Mouse (Mus musculus) G1E (cell line): ENCODE data around the gene Mum1. TPM values are rescaled to one million over a fixed set of nuclear protein-coding genes. Genes with fewer than 3 reads are reported as not detected.

Experiments
- ATAC-seq: 2 replicates; pipeline ENCODE4 v1.8.0; 2016; ENCODE audit warnings: mild to moderate bottlenecking; ENCODE audit not compliant: insufficient number of reproducible peaks, poor library complexity, low FRiP score, severe bottlenecking; ENCODE audit errors: extremely low read depth
- DNase-seq: peaks from one replicate; pipeline ENCODE4 v3.0.0; 2012; ENCODE audit warnings: low spot score
- H3K27me3 ChIP-seq: 2 replicates; pipeline ENCODE4 v1.6.1; 2012; ENCODE audit warnings: mild to moderate bottlenecking, low read length, inconsistent platforms; ENCODE audit not compliant: insufficient read depth
- H3K36me3 ChIP-seq: replicated peaks from 2 replicates; pipeline ENCODE3; 2012; ENCODE audit warnings: mild to moderate bottlenecking, inconsistent platforms
- H3K4me1 ChIP-seq: 2 replicates; pipeline ENCODE4 v1.6.1; 2012; ENCODE audit warnings: low read depth, low read length, inconsistent platforms, mixed read lengths; ENCODE audit not compliant: insufficient read depth
- H3K4me3 ChIP-seq: 2 replicates; pipeline ENCODE4 v1.5.1; 2012; ENCODE audit warnings: low read depth, mild to moderate bottlenecking, inconsistent platforms, low read length, moderate library complexity, mixed read lengths
- H3K9me3 ChIP-seq: replicated peaks from 2 replicates; pipeline ENCODE4 v1.6.1; 2012; ENCODE audit warnings: inconsistent platforms
- CTCF ChIP-seq: IDR thresholded peaks from 2 replicates; pipeline ENCODE4 v1.5.1; 2012; ENCODE audit warnings: low read depth, low read length, inconsistent platforms, mixed read lengths
- GATA1 ChIP-seq: IDR thresholded peaks from 2 replicates; pipeline ENCODE4 v1.6.1; 2012; ENCODE audit warnings: borderline replicate concordance, low read length, inconsistent platforms, mixed read lengths
- GATA2 ChIP-seq: IDR thresholded peaks from 2 replicates; pipeline ENCODE4 v1.6.1; 2012; ENCODE audit warnings: low read depth, low read length, inconsistent platforms, borderline replicate concordance
- POLR2AphosphoS5 ChIP-seq: IDR thresholded peaks from 2 replicates; pipeline ENCODE4 v1.6.1; 2012; ENCODE audit warnings: low read depth, low read length, inconsistent platforms; ENCODE audit not compliant: insufficient replicate concordance
- TAL1 ChIP-seq: conservative IDR thresholded peaks from 2 replicates; pipeline ENCODE4 v1.6.1; 2012; ENCODE audit warnings: low read depth, low read length, inconsistent platforms, mixed read lengths
- polyA plus RNA-seq: library from polyadenylated mRNA; stranded (reverse); fragments of >175 nt; gene quantifications from 2 replicates; pipeline ENCODE4 v1.2.3, GENCODE M21; 2012
- total RNA-seq, 2 experiments: library from RNA; stranded (forward) in 1 of 2; stranded (reverse) in 1 of 2; fragments of 200-1000 nt in 1 of 2; fragments of >200 nt in 1 of 2; fragmentation: Nextera tagmentation in 1 of 2; gene quantifications; 2 replicates each; pipeline ENCODE4 v1.2.3; 2014 to 2017

Gene Mum1
- total and polyA plus RNA-seq, 3 experiments = 16.9 to 56.1 (median 36.2) TPM

- no peaks in the 10 kb centered on the region for H3K9me3 ChIP-seq
- DNase-seq (peak; percentile 89), ATAC-seq (peak; percentile 84)
- peaks cover 12% of the 10 kb centered on the region for H3K27me3 ChIP-seq
- peak within 1 kb of the TSS; percentile 83 for H3K4me3 ChIP-seq
- TF ChIP-seq GATA2 = no peak
- peaks cover 50% of the 10 kb centered on the region for H3K36me3 ChIP-seq
- peaks cover 57% of the 10 kb centered on the region for H3K4me1 ChIP-seq
Measured at GRCm38 (mm10) chr10:80292251-80293146, 66.3 kb downstream of the Mum1 start, which contains the start of gene Rps15. Rps15 (plus strand) TSS chr10:80292453.

GRCm38 (mm10) chr10:80293325-80293724 is 67.1 kb downstream of the Mum1 start:
- no peak for ATAC-seq
- TF ChIP-seq TAL1 (no peak), GATA2 (no peak), GATA1 (no peak), CTCF (no peak), POLR2AphosphoS5 (no peak)
- H3K36me3 ChIP-seq = peaks cover 43% of the 10 kb centered on the region
- no peak for DNase-seq
- H3K27me3 ChIP-seq = peaks cover 19% of the 10 kb centered on the region
- no peaks in the 10 kb centered on the region for H3K9me3 ChIP-seq
- H3K4me1 ChIP-seq = peaks cover 56% of the 10 kb centered on the region
- H3K4me3 ChIP-seq = peak overlapping the region; percentile 83

Other genes with a start within 250 kb of the Mum1 start
Only the 20 nearest of the 28 such genes appear.
- 24.7 and 34.2 TPM in 2 replicates for gene Sbno2, start 120.9 kb upstream of the Mum1 start, total RNA-seq (2014; fragmentation: Nextera tagmentation)
- gene Sbno2, start 120.9 kb upstream of the Mum1 start, total RNA-seq (2017) = 18.0 and 18.1 TPM in 2 replicates
- 34.8 and 37.4 TPM in 2 replicates for gene Sbno2, start 120.9 kb upstream of the Mum1 start, polyA plus RNA-seq
- gene Stk11, start 110.6 kb upstream of the Mum1 start, total RNA-seq (2014; fragmentation: Nextera tagmentation) = 138 and 172 TPM in 2 replicates
- gene Stk11, start 110.6 kb upstream of the Mum1 start, total RNA-seq (2017) = 150 and 154 TPM in 2 replicates
- 161 and 170 TPM in 2 replicates for gene Stk11, start 110.6 kb upstream of the Mum1 start, polyA plus RNA-seq
- 248 and 258 TPM in 2 replicates for gene Atp5d, start 87.8 kb upstream of the Mum1 start, total RNA-seq (2014; fragmentation: Nextera tagmentation)
- gene Atp5d, start 87.8 kb upstream of the Mum1 start, total RNA-seq (2017) = 81.9 and 82.7 TPM in 2 replicates
- 1,539 and 1,678 TPM in 2 replicates for gene Atp5d, start 87.8 kb upstream of the Mum1 start, polyA plus RNA-seq
- 67.2 and 74.4 TPM in 2 replicates for gene Cbarp, start 85.6 kb upstream of the Mum1 start, total RNA-seq (2014; fragmentation: Nextera tagmentation)
- 3.7 and 5.5 TPM in 2 replicates for gene Cbarp, start 85.6 kb upstream of the Mum1 start, total RNA-seq (2017)
- gene Cbarp, start 85.6 kb upstream of the Mum1 start, polyA plus RNA-seq = 66.6 and 73.9 TPM in 2 replicates
- 89.8 and 92.3 TPM in 2 replicates for gene Midn, start 78.2 kb upstream of the Mum1 start, total RNA-seq (2014; fragmentation: Nextera tagmentation)
- gene Midn, start 78.2 kb upstream of the Mum1 start, total RNA-seq (2017) = 19.2 and 24.3 TPM in 2 replicates
- 295 and 302 TPM in 2 replicates for gene Midn, start 78.2 kb upstream of the Mum1 start, polyA plus RNA-seq
- 18.1 and 21.2 TPM in 2 replicates for gene Cirbp, start 60.4 kb upstream of the Mum1 start, total RNA-seq (2014; fragmentation: Nextera tagmentation)
- gene Cirbp, start 60.4 kb upstream of the Mum1 start, total RNA-seq (2017) = 32.6 and 34.8 TPM in 2 replicates
- 41.4 and 45.2 TPM in 2 replicates for gene Cirbp, start 60.4 kb upstream of the Mum1 start, polyA plus RNA-seq
- gene 1600002K03Rik, start 53.5 kb upstream of the Mum1 start, total RNA-seq (2014; fragmentation: Nextera tagmentation) = 1.6 TPM in 1 of 2 replicates, not detected in the other
- gene 1600002K03Rik, start 53.5 kb upstream of the Mum1 start, total RNA-seq (2017) = 7.8 and 8.9 TPM in 2 replicates
- gene 1600002K03Rik, start 53.5 kb upstream of the Mum1 start, polyA plus RNA-seq = 4.8 and 5.0 TPM in 2 replicates
- gene Efna2, start 47.0 kb upstream of the Mum1 start, total RNA-seq (2014; fragmentation: Nextera tagmentation) = not detected in 2 replicates
- not detected in 2 replicates for gene Efna2, start 47.0 kb upstream of the Mum1 start, total RNA-seq (2017)
- 0.18 and 0.20 TPM in 2 replicates for gene Efna2, start 47.0 kb upstream of the Mum1 start, polyA plus RNA-seq
- 246 and 251 TPM in 2 replicates for gene Ndufs7, start 22.7 kb downstream of the Mum1 start, total RNA-seq (2014; fragmentation: Nextera tagmentation)
- 152 and 156 TPM in 2 replicates for gene Ndufs7, start 22.7 kb downstream of the Mum1 start, total RNA-seq (2017)
- gene Ndufs7, start 22.7 kb downstream of the Mum1 start, polyA plus RNA-seq = 222 and 257 TPM in 2 replicates
- gene Gamt, start 34.6 kb downstream of the Mum1 start, total RNA-seq (2014; fragmentation: Nextera tagmentation) = not detected in 2 replicates
- 0.17 TPM in 1 of 2 replicates, not detected in the other for gene Gamt, start 34.6 kb downstream of the Mum1 start, total RNA-seq (2017)
- 0.18 TPM in 1 of 2 replicates, not detected in the other for gene Gamt, start 34.6 kb downstream of the Mum1 start, polyA plus RNA-seq
- 191 and 194 TPM in 2 replicates for gene Dazap1, start 35.1 kb downstream of the Mum1 start, total RNA-seq (2014; fragmentation: Nextera tagmentation)
- gene Dazap1, start 35.1 kb downstream of the Mum1 start, total RNA-seq (2017) = 136 and 151 TPM in 2 replicates
- 533 and 565 TPM in 2 replicates for gene Dazap1, start 35.1 kb downstream of the Mum1 start, polyA plus RNA-seq
- 2,952 and 3,110 TPM in 2 replicates for gene Rps15, start 66.0 kb downstream of the Mum1 start, total RNA-seq (2014; fragmentation: Nextera tagmentation)
- gene Rps15, start 66.0 kb downstream of the Mum1 start, total RNA-seq (2017) = 3,218 and 3,548 TPM in 2 replicates
- 11,196 and 11,583 TPM in 2 replicates for gene Rps15, start 66.0 kb downstream of the Mum1 start, polyA plus RNA-seq
- gene Apc2, start 69.5 kb downstream of the Mum1 start, total RNA-seq (2014; fragmentation: Nextera tagmentation) = 0.10 and 0.23 TPM in 2 replicates
- 0.06 and 0.11 TPM in 2 replicates for gene Apc2, start 69.5 kb downstream of the Mum1 start, total RNA-seq (2017)
- gene Apc2, start 69.5 kb downstream of the Mum1 start, polyA plus RNA-seq = 0.02 and 0.04 TPM in 2 replicates
- 17.2 and 17.6 TPM in 2 replicates for gene 2310011J03Rik, start 94.1 kb downstream of the Mum1 start, total RNA-seq (2014; fragmentation: Nextera tagmentation)
- gene 2310011J03Rik, start 94.1 kb downstream of the Mum1 start, total RNA-seq (2017) = 27.0 and 31.2 TPM in 2 replicates
- 92.5 and 108 TPM in 2 replicates for gene 2310011J03Rik, start 94.1 kb downstream of the Mum1 start, polyA plus RNA-seq
- gene Pcsk4, start 103.1 kb downstream of the Mum1 start, total RNA-seq (2014; fragmentation: Nextera tagmentation) = 4.8 and 6.7 TPM in 2 replicates
- gene Pcsk4, start 103.1 kb downstream of the Mum1 start, total RNA-seq (2017) = 0.87 and 1.1 TPM in 2 replicates
- 12.4 and 14.2 TPM in 2 replicates for gene Pcsk4, start 103.1 kb downstream of the Mum1 start, polyA plus RNA-seq
- gene Reep6, start 103.5 kb downstream of the Mum1 start, total RNA-seq (2014; fragmentation: Nextera tagmentation) = 72.8 and 85.9 TPM in 2 replicates
- 1.0 and 1.3 TPM in 2 replicates for gene Reep6, start 103.5 kb downstream of the Mum1 start, total RNA-seq (2017)
- 49.5 and 65.3 TPM in 2 replicates for gene Reep6, start 103.5 kb downstream of the Mum1 start, polyA plus RNA-seq
- gene Adamtsl5, start 122.0 kb downstream of the Mum1 start, total RNA-seq (2014; fragmentation: Nextera tagmentation) = 16.9 and 17.5 TPM in 2 replicates
- 5.4 and 8.0 TPM in 2 replicates for gene Adamtsl5, start 122.0 kb downstream of the Mum1 start, total RNA-seq (2017)
- 33.4 and 37.9 TPM in 2 replicates for gene Adamtsl5, start 122.0 kb downstream of the Mum1 start, polyA plus RNA-seq
- gene Plk5, start 130.0 kb downstream of the Mum1 start, total RNA-seq (2014; fragmentation: Nextera tagmentation) = not detected in 2 replicates
- 0.12 TPM in 1 of 2 replicates, not detected in the other for gene Plk5, start 130.0 kb downstream of the Mum1 start, total RNA-seq (2017)
- not detected in 2 replicates for gene Plk5, start 130.0 kb downstream of the Mum1 start, polyA plus RNA-seq
- gene Mex3d, start 161.2 kb downstream of the Mum1 start, total RNA-seq (2014; fragmentation: Nextera tagmentation) = 7.7 and 11.4 TPM in 2 replicates
- 8.7 and 10.9 TPM in 2 replicates for gene Mex3d, start 161.2 kb downstream of the Mum1 start, total RNA-seq (2017)
- 35.3 and 41.9 TPM in 2 replicates for gene Mex3d, start 161.2 kb downstream of the Mum1 start, polyA plus RNA-seq
- gene Mbd3, start 173.1 kb downstream of the Mum1 start, total RNA-seq (2014; fragmentation: Nextera tagmentation) = 37.3 and 41.7 TPM in 2 replicates
- gene Mbd3, start 173.1 kb downstream of the Mum1 start, total RNA-seq (2017) = 36.0 and 42.0 TPM in 2 replicates
- 244 and 272 TPM in 2 replicates for gene Mbd3, start 173.1 kb downstream of the Mum1 start, polyA plus RNA-seq